Mouse (Mus musculus) common myeloid progenitor, adult 5-6 weeks (primary cell): Measurements from ENCODE around the gene Ryr3. TPM values are rescaled to one million over a fixed set of nuclear protein-coding genes. Genes with fewer than 3 reads are reported as not detected.

Experiments used
- ATAC-seq: replicated peaks from 2 replicates; pipeline ENCODE4 v1.8.0; 2016; ENCODE audit warnings: low read depth, mild to moderate bottlenecking, moderate TSS enrichment, inconsistent platforms; ENCODE audit not compliant: poor library complexity, severe bottlenecking
- total RNA-seq: library from RNA; stranded (forward); fragments of 200-1000, 187-1606 nt; gene quantifications from 2 replicates; pipeline ENCODE4 v1.2.3, GENCODE M21; 2017

The Ryr3 gene
- total RNA-seq, 1 experiment from 2014 or later = not detected

DNA sequence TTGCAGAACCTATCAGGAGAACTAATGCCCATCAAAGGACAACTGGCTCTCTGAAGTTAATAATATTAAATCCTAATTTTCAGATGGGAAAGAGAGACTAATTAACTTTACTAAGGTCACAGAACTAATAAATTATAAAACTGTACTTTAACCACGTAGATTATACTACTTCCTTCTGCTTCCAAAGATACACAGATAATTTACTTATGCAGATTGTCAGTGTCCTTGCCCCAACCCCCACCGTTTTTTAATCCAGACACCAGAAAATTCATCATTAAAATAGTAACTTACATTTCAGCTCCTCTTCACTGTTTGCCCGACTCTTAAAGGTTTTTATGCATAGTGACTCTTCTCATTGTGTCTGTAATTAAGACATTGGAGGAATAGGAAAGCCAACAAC is 621.1 kb downstream of the Ryr3 start:
- ATAC-seq = no peak

DNA sequence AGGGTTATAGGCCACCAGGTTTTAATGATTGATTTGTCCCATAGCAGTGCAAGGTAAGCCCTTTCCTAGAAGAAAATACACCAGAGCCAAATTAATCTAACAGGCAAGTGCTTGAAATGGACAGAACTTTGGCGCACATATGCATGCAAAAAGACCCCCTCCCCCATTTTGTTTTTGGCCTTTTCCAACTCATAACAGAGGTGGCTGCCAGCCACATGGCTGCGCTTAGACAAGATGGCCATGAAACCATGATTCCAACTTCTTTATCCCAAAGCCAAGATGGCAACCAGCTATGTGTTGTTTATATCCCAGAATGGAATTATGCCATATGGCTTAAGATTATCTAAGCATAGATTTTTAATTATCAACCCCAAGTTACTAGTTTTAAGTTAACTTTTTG is 623.1 kb downstream of the Ryr3 start:
- no peak for ATAC-seq

GRCm38 (mm10) chr2:112593322-112593721 is 623.6 kb downstream of the Ryr3 start:
- ATAC-seq = no peak

DNA sequence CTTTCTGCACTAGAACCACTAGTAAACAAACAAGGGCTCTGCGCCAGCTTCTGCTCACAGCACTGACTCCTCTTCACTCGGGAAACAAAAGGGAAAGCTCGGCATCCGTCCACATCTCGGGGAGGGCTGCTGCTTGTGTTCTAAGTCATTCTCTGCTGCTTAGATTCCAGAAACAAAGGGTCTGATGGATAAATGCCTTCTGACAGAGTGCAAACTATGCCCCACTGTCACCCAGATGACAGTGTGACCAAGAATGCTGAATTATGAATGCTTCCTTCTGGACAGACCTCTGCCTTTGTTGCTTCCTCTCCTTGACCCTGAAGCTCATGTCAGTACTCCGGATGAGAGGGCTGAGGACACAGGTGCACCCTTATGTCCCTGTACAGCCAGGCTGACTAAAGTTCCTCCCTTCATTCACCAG is 625.4 kb downstream of the Ryr3 start:
- no peak for ATAC-seq

GRCm38 (mm10) chr2:112590985-112591384 is 625.9 kb downstream of the Ryr3 start:
- no peak for ATAC-seq

Other genes starting within 250 kb of the Ryr3 start
- not detected in 2 replicates for gene Tmco5b, start 68.6 kb upstream of the Ryr3 start, total RNA-seq
- gene Fmn1, start 110.6 kb upstream of the Ryr3 start, total RNA-seq = 1.9 TPM in 1 of 2 replicates, not detected in the other